Mouse (Mus musculus) left cerebral cortex, adult 18-20 months (tissue): Measurements from ENCODE around the gene Smim4. TPM values are rescaled to one million over a fixed set of nuclear protein-coding genes. Genes with fewer than 3 reads are reported as not detected.

ENCODE experiments used
- DNase-seq, 2 experiments: peaks; one replicate each; pipeline ENCODE4 v3.0.0; 2021 to 2022; ENCODE audit warnings: low spot score in 2 of 2, mixed read lengths in 1 of 2
- long read RNA-seq, 2 experiments: library from polyadenylated mRNA; stranded (forward); transcript quantifications; one replicate each; pipeline ENCODE4 v2.0.0; 2021
- total RNA-seq, 2 experiments: library from RNA; stranded (reverse); gene quantifications; 2 replicates each; pipeline ENCODE4 v1.2.3; 2021

Smim4 gene
- total RNA-seq, result 10 to 100 TPM; 22.8 to 29.7 TPM
- long read RNA-seq, experiment 1, partial matches to known transcripts, result 1 of 10 reads
- long read RNA-seq, experiment 1, other reads (novel, unspliced or antisense), result 3 of 10 reads
- long read RNA-seq, experiment 2, transcript Smim4-203 (2 exons, 426 nt), result minor isoform, 5 of 22 reads
- long read RNA-seq, experiment 2, transcript Smim4-201 (2 exons, 311 nt), result major isoform, 9 of 22 reads
- long read RNA-seq, experiment 2, partial matches to known transcripts, result 0 of 22 reads
- long read RNA-seq, experiment 2, other reads (novel, unspliced or antisense), result 4 of 22 reads

GRCm38 (mm10) chr14:31128826-31129219 is at the start of gene Smim4:
TSS of gene Smim4 (minus strand) at chr14:31128956.
- peak; percentile 94 to 97 for DNase-seq

- no peak for DNase-seq
These were observed 49.0 kb upstream of the Smim4 start for GRCm38 (mm10) chr14:31177715-31178114.

- DNase-seq, result no peak
These were observed 48.5 kb upstream of the Smim4 start for GRCm38 (mm10) chr14:31177287-31177686.

DNA sequence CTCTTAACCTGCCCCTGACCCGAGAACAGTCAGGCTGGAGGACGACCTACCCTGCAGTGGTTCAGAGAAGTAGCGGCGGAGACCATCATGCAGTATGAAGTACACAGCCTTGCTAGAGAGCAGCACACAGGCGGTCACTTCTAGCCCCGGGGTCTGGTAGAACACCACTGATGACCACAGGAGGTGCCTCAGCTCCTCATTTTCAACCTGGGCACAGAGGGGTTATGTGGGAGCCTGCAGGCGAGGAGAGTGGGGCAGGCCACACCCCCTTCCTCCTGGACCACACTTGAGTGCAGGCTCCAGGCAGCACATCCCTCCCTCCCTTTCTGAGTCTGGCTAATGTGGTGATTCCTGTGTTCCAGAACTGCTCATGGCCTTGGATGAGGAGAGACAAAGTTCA is 44.8 kb upstream of the Smim4 start:
- DNase-seq, result no peak

GRCm38 (mm10) chr14:31172781-31173455 is 44.2 kb upstream of the Smim4 start:
- DNase-seq, result no peak

DNA sequence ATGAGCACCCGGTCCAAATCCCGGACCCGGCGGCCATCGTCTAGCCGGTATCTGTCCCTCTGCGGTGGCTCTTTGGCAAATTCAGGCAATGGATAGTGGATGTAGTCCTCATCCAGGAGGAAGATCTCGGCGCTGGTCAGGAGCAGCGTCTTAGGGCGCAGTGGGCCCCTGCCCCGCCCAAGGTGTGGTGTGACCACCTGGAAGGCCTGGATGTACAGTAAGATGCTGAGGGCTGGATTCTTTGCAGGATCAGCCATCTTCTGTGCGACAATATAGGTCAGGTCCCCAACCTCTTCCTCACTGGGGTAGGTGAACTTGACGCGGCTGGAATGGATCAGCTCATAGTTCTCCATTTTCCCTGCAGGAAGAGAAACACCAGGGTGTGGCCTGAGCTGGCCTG is 43.1 kb upstream of the Smim4 start:
- DNase-seq, result no peak

DNA sequence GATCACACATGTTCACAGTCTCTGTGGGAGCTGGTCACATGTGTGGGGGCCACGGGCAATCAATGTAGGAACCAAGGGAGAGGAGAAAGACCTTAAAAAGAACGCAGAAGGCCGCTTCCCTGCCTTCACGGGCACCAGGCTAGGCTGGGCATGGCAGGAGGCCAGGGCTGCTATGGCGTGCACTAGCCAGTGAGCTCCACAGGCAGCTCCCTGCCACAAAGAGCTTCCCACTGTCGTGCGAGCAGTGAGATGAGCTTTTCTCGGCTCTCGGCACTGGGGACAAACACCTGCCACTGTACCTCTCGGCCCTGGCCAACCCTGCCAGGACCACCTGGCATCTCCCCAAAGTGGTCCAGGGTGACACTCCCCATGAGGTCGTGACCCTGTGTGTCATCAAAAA is 42.6 kb upstream of the Smim4 start:
- DNase-seq, result no peak

DNA sequence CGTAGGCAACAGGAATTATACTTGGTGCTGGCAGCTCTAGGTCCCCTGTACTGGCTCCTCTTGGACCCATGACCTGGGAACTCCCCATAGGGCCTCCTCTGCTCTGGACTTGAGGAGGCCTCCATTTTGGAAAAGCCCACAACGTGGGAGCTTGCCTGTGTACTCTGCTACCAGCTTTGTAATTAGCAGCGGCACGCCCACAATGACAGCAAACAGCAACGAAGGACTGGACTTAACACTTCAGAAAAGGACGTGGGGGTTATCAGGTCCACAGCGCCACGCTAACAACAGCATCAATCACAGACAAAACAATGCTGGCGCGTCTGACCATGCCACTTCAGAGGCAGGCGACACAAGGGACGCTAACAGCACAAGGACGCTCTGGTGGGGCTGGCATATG is 42.2 kb upstream of the Smim4 start:
- no peak for DNase-seq

- DNase-seq, result no peak
These were observed 40.8 kb upstream of the Smim4 start for GRCm38 (mm10) chr14:31169508-31169907.

DNA sequence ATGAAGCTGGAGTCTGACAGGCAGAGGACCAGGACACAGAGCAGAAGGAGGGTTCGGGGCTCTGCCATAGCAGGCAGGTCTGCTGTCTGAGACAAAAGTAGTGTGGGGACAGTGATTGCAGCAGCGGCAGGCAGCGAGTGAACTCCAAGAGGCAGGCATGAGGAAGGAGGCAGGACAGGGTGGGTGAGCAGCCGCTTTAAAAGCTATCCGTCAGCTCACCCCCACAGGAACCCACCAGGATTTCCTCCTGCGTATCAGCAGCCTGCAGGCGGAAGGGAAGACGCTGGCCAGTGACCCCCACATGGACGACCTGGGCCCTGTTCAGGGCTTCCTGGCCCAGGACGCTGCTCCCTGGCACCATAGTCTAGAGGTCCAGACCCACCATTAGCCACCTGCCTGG is 39.7 kb upstream of the Smim4 start, which contains the start of gene Stab1:
Gene Stab1, minus strand, starts transcription at position 217 of the 400 bp plus-strand sequence.
- no peak for DNase-seq

DNA sequence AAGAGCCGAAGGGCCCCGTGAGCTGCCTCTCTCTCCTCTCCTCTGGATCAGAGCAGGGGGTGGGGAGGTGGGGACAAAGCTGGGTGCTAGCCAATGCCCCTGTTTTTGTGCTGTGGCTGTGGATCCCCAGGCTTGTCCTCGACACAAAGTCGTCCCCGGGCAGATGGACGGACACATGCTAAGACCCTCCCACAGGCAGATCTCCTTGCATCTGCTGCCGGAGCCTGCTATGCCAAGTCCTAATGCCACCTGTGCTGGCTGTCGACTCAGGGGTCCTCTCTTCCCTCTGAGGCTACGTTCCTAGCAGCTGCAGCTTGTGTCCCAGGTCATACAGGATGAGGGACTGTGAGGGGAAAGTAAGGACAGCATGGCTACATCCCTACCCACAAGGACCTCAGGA is 38.1 kb upstream of the Smim4 start:
- no peak for DNase-seq

- DNase-seq, result no peak
These were observed 37.4 kb upstream of the Smim4 start for GRCm38 (mm10) chr14:31165991-31166630.

DNA sequence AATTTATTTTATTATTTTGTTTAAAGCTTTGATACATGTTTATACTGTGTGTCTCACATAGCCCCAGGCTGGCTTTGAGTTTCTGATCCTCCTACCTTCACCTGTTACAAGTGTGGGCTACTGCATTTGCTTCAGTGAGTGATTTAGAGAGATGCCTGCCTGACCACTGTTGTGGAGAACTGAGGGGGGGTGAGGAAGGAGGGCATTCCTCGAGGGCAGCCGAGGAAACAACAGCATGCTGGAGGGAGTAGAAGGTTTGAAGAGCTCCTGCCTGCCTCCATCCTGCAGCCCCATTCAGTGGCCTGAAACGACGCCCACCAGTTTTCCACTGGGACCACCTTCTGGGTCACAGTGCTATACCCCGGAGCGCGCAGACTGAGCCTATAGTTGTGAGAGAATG is 36.7 kb upstream of the Smim4 start:
- no peak for DNase-seq

DNA sequence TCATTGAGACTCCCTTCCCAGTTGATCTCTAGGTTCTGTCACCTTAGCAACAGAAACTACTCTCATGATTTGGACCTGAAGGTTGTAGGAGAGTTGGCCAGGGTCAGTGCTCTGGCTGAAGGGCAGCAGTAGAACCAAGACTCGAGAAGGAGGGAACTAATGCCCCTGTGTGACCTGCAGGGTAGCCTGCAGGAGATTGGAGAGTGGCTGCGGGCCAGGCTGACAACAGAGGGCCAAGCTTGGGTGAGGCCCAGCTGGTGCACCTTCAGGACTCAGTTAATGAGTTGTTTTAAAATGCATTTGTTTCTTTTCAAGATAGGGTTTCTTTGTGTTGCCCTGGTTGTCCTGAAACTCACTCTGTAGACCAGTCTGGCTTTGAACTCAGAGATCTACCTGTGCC is 36.3 kb upstream of the Smim4 start:
- DNase-seq, result no peak

DNA sequence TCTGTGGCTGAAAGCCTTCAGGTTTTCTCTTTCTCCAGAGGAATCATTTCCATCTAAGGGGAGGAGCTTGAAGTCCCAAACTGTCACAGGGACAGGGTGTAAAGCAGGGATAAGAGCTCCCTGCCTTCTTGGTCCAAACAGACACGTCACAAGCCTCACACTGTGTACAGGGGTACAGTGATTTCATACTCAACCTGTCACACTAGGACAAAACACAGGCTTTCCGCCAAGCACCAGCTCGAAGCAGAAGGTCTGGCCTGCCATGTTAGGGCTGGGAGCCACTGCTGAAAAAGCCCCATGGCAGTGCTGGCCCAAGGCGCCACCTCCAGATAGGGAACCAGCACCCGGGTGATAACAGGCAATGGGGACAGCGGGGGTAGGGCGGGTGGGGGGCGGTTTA is 35.3 kb upstream of the Smim4 start:
- no peak for DNase-seq

- DNase-seq, result no peak
These were observed 32.9 kb upstream of the Smim4 start for GRCm38 (mm10) chr14:31161638-31162037.

DNA sequence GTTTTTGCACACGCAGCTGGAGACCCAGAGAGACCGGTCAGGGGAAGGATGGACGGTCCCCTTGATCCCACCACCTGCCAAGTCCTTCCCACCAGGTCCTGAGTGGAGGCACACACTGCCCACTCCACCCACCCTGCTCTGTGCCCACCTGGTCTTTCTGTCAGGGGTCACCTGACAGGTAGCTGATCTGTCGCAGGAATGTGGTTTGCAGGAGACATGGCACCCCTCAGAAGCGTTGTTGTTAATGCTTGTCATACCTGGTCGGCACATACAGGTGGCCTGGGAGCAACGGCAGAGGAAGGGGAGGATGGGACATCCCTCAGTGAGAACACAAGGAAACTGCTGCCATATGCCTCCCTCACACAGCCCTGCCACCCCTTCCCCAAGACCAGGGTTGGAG is 32.4 kb upstream of the Smim4 start:
- no peak for DNase-seq

DNA sequence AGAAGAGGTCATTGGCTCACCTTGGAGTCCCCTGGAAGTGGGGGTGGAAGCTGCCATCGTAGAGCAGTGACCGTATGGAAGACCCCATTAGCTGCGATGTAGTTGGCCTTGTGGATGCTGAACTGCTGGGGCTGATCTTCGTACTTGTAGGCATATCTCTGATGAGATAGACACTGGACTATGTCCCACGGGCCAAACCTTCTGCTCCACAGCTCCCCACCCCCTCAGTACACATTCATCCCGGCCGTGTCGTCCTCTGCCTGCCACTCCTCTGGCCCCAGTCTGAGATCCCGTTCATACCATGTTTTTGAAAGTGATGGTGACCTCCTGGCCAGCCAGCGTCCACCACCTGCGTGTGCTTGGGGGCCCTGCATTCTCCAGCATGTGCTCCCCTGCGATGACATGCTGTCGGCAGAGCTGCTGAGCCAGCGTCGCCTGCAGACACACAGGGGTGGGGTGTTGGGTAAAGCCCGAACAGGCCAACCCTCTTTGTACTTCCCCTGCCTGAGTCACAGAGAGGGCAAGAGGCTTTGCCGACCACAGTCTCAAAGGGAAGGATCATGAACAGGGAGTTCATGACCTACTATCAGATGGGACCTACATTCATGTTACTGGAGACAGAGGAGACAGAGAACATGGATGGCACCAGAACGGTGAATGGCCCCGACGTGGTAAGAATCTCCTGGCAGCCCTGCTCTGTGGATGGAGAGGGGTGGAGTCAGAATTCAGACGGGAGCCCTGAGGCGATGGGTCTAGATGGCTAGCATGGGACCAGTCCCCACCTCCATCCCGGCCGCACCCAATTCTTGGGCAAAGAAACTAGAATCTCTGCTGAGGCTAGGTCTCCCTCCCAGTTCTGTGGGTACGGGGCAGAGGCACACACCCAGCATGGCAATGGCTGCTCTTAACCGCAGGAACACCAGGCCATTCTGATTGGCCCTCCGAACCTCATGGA is 31.7 kb upstream of the Smim4 start:
- DNase-seq, result no peak

GRCm38 (mm10) chr14:31145694-31146093 is 16.9 kb upstream of the Smim4 start:
- DNase-seq, result no peak

DNA sequence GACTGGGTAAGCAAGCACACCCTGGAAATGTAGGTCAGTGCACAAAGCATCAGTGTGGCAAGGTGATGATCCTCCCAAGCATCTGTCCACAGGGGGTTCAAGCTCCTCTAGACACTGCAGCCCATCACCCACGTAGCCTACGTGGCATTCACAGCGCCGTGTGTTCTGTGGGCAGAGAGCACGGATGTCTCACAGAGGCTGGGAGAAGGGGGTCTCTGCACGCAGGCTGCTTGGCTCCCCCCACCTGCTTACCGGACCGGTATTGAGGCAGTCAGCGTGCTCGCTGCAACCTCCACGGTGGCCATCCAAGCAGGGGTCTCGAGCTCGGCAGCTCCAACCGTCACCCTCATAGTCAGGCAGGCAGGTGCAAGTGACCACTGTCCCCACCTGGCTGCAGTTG is 12.3 kb upstream of the Smim4 start:
- DNase-seq, result no peak

GRCm38 (mm10) chr14:31140141-31140540 is 11.4 kb upstream of the Smim4 start:
- DNase-seq, result no peak
